20 mouse cellular contexts compared by ENCODE assay signal in genomic region chr7:121165616-121166015, GRCm38 (mm10).
DNase-seq lines count a peak whose midpoint lies in the region; ATAC-seq lines count a peak whose summit lies in the region.
"Had no signal": no experiment of that assay in that cellular context is flagged by ENCODE, and none has a peak within 500 bp of the region (broad histone marks: within the 10 kb centered on the region; RNA-seq: fewer than 3 reads in every experiment).

No protein-coding gene starts in this region.

- H3K4me2 ChIP-seq in limb, embryonic 11.5 days (ENCODE audit: low read depth, severe bottlenecking), result no peak overlapping the region
- no peak overlapping the region for H3K4me2 ChIP-seq in midbrain, embryonic 15.5 days
- H3K4me2 ChIP-seq: liver, embryonic 12.5 days; lung, embryonic 15.5 days; neural tube, embryonic 13.5 days had no signal

- no peak overlapping the region for H3K27ac ChIP-seq in limb, embryonic 11.5 days (replicated peaks; ENCODE audit: low read depth, low read length)
- no peak overlapping the region for H3K27ac ChIP-seq in limb, embryonic 10.5 days
- no peak overlapping the region for H3K27ac ChIP-seq in midbrain, embryonic 15.5 days
- H3K27ac ChIP-seq: heart, embryonic 10.5 days; liver, embryonic 12.5 days; lung, embryonic 15.5 days; neural tube, embryonic 13.5 days had no signal

- no peaks in the 10 kb centered on the region for H3K27me3 ChIP-seq in limb, embryonic 11.5 days (ENCODE audit: control insufficient read depth, insufficient read depth, low read length)
- no peaks in the 10 kb centered on the region for H3K27me3 ChIP-seq in limb, embryonic 10.5 days (ENCODE audit: low read depth, poor library complexity, severe bottlenecking)
- no peaks in the 10 kb centered on the region for H3K27me3 ChIP-seq in midbrain, embryonic 15.5 days (replicated peaks)
- H3K27me3 ChIP-seq: liver, embryonic 12.5 days; lung, embryonic 15.5 days had no signal

- no peaks in the 10 kb centered on the region for H3K9me3 ChIP-seq in limb, embryonic 11.5 days (ENCODE audit: control insufficient read depth, low read length)
- H3K9me3 ChIP-seq in limb, embryonic 10.5 days (replicated peaks), result no peaks in the 10 kb centered on the region
- no peaks in the 10 kb centered on the region for H3K9me3 ChIP-seq in midbrain, embryonic 15.5 days
- H3K9me3 ChIP-seq: heart, embryonic 10.5 days; liver, embryonic 12.5 days; lung, embryonic 15.5 days; neural tube, embryonic 13.5 days had no signal

- no peaks in the 10 kb centered on the region for H3K4me1 ChIP-seq in limb, embryonic 11.5 days (ENCODE audit: control insufficient read depth, insufficient read depth, low read length)
- H3K4me1 ChIP-seq in limb, embryonic 10.5 days, result no peaks in the 10 kb centered on the region; the same call in 1 of the 2 replicates
- H3K4me1 ChIP-seq in midbrain, embryonic 15.5 days, result peaks cover 6% of the 10 kb centered on the region; the same call in 1 of the 2 replicates
- H3K4me1 ChIP-seq: heart, embryonic 10.5 days; liver, embryonic 12.5 days; lung, embryonic 15.5 days had no signal

- no peak overlapping the region for H3K4me3 ChIP-seq in limb, embryonic 11.5 days (ENCODE audit: low read depth, low read length)
- no peak overlapping the region for H3K4me3 ChIP-seq in limb, embryonic 10.5 days
- H3K4me3 ChIP-seq in midbrain, embryonic 15.5 days, result no peak overlapping the region
- H3K4me3 ChIP-seq: heart, embryonic 10.5 days; liver, embryonic 12.5 days; lung, embryonic 15.5 days; neural tube, embryonic 13.5 days had no signal

- H3K9ac ChIP-seq in limb, embryonic 11.5 days (ENCODE audit: low read length), result no peak overlapping the region
- no peak overlapping the region for H3K9ac ChIP-seq in midbrain, embryonic 15.5 days
- H3K9ac ChIP-seq: liver, embryonic 12.5 days; lung, embryonic 15.5 days; neural tube, embryonic 13.5 days had no signal

- WGBS in limb, embryonic 11.5 days, result 85% methylated on average over 1 of the region's 1 CpGs
- WGBS in limb, embryonic 10.5 days, result 66% methylated on average over 1 of the region's 1 CpGs
- 17% methylated on average over 1 of the region's 1 CpGs for WGBS in midbrain, embryonic 15.5 days

- peak; percentile 12 for DNase-seq in embryo, embryonic 11 days
- DNase-seq in embryo, embryonic 10.5 days (ENCODE audit: low spot score), result no peak
- peak; percentile 32 for DNase-seq in limb, embryonic 11.5 days (ENCODE audit: low spot score)
- DNase-seq in limb, embryonic 10.5 days (ENCODE audit: low spot score), result no peak
- DNase-seq in NIH3T3 (ENCODE audit: low read depth), result peak; percentile 5
- DNase-seq in ovary, postnatal 36 days (ENCODE audit: low spot score), result no peak
- DNase-seq in heart, adult 11 months, result no peak
- DNase-seq: adrenal gland, adult 8-10 months; cerebellum, adult 8-10 months; gastrocnemius, postnatal 36 days; heart, postnatal 14 days; kidney, adult 18-20 months; layer of hippocampus, adult 9-11 months; thymus, postnatal 4 days had no signal

- no peaks in the 10 kb centered on the region for H3K36me3 ChIP-seq in limb, embryonic 11.5 days (ENCODE audit: control insufficient read depth, insufficient read depth, low read length)
- no peaks in the 10 kb centered on the region for H3K36me3 ChIP-seq in limb, embryonic 10.5 days
- no peaks in the 10 kb centered on the region for H3K36me3 ChIP-seq in midbrain, embryonic 15.5 days (replicated peaks)
- H3K36me3 ChIP-seq: heart, embryonic 10.5 days; liver, embryonic 12.5 days; lung, embryonic 15.5 days; neural tube, embryonic 13.5 days had no signal

- ATAC-seq in limb, embryonic 11.5 days (ENCODE audit: insufficient number of reproducible peaks, low FRiP score, low TSS enrichment, low read depth), result no peak
- ATAC-seq in midbrain, embryonic 15.5 days (replicated peaks), result peak; percentile 24
- ATAC-seq: hindbrain, embryonic 16.5 days; liver, embryonic 12.5 days had no signal

Comparison
In these comparisons a context has a peak if more than half of its experiments do, and no peak if none do; other contexts are left out.
1. DNase-seq: peak in embryo, embryonic 11 days (single experiment), limb, embryonic 11.5 days (single experiment) and NIH3T3 (single experiment); none in embryo, embryonic 10.5 days (single experiment), limb, embryonic 10.5 days (single experiment), ovary, postnatal 36 days (single experiment) and heart, adult 11 months (single experiment).